Mouse (Mus musculus): ENCODE results near the gene Mthfr. TPM values are rescaled to one million over a fixed set of nuclear protein-coding genes. Genes with fewer than 3 reads are reported as not detected.
A peak's percentile ranks its signal among the peaks of the same experiment; 100 is the strongest.

Mthfr gene
- polyA plus RNA-seq, 1 experiment from 2014 or later, result 15.9 TPM

DNA sequence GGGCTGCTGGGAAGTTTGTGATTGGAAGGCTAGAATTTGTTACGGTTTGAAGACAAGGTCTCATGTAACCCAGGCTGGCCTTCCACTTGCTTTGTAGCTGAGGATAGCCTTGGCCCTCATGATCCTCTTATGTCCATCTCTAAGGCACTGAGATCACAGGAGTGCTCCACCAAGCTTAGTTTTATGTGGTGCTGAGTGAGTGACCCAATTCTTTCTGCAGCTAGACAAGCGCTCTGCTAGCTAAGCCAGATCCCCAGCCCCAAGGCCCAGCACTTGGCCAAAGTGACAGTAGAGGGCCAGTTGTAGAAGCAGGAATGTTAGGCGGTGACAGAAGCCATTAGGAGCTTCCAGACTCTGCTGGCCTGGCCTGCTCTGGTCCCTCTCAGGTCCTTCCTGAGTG is 65.3 kb downstream of the Mthfr start:
- H3K4me3 ChIP-seq, result no peak overlapping the region
- WGBS, result 87% methylated on average over 3 of the region's 3 CpGs
- no peak overlapping the region for H3K27ac ChIP-seq
- H3K9me3 ChIP-seq (replicated peaks), result no peaks in the 10 kb centered on the region
- no peak overlapping the region for H3K4me2 ChIP-seq
- peaks cover 20% of the 10 kb centered on the region for H3K4me1 ChIP-seq
- H3K36me3 ChIP-seq (ENCODE audit: poor library complexity, severe bottlenecking), result peaks cover 38% of the 10 kb centered on the region
- ATAC-seq, result no peak
- H3K9ac ChIP-seq, result no peak overlapping the region
- H3K27me3 ChIP-seq, result no peaks in the 10 kb centered on the region

DNA sequence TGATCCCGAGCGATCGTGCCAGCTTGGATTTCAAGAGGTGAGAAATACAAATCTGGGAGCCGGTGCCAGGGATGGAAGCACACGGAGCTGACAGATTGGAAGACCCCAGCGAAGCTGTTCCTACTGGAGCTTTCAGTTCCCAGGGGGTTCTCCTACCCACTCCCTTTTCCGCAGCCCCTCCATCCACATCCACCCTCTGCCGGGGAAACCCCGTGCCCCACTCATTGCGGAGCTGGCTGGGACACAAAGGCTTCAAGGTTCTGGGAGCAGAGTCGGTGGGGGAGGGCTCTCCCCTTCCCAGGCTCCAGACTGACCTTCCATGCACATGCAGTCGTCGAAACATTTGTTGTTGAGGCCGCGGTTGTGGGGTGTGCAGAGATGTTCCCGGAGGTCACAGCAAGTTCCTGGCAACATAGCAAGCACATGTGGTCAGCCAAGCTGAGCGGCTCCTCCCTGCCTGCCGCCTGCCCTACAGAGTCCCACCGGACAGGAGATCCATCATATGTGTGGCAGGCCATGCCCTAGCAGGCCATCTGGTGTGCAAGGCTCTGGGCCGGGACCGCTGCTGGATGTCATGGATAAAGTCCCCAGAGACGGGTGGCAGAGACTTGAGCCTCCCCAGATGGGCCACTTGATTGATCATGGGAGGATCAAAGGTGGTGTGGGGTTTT is 68.9 kb downstream of the Mthfr start:
- Histone ChIP-seq H3K4me1 (peaks cover 9% of the 10 kb centered on the region; the same call in 1 of the 2 replicates), H3K9me3 (replicated peaks) (no peaks in the 10 kb centered on the region), H3K27ac (peak overlapping the region; percentile 70), H3K36me3 (ENCODE audit: poor library complexity, severe bottlenecking) (peaks cover 35% of the 10 kb centered on the region), H3K4me2 (no peak overlapping the region), H3K27me3 (no peaks in the 10 kb centered on the region), H3K4me3 (no peak overlapping the region), H3K9ac (0 out of 2 replicates have a peak overlapping the region, but pooled peaks have one; percentile 27)
- 73% methylated on average over 22 of the region's 22 CpGs for WGBS
- peak; percentile 72 for ATAC-seq

GRCm38 (mm10) chr4:148108565-148109100 is 69.8 kb downstream of the Mthfr start:
- H3K9ac ChIP-seq, result 0 out of 2 replicates have a peak overlapping the region, but pooled peaks have one; percentile 30
- 73% methylated on average over 7 of the region's 7 CpGs for WGBS

More at GRCm38 (mm10) chr4:148108565-148109100, 69.8 kb downstream of the Mthfr start:
- 0 out of 2 replicates have a peak overlapping the region, but pooled peaks have one; percentile 70 for H3K27ac ChIP-seq
- peaks cover 9% of the 10 kb centered on the region; the same call in 1 of the 2 replicates for H3K4me1 ChIP-seq
- no peaks in the 10 kb centered on the region for H3K9me3 ChIP-seq (replicated peaks)
- H3K4me3 ChIP-seq, result no peak overlapping the region
- peaks cover 44% of the 10 kb centered on the region for H3K36me3 ChIP-seq (ENCODE audit: poor library complexity, severe bottlenecking)
- no peak overlapping the region for H3K4me2 ChIP-seq
- no peaks in the 10 kb centered on the region for H3K27me3 ChIP-seq
- ATAC-seq, result no peak

Other genes starting within 250 kb of the Mthfr start
- 4.6 and 4.7 TPM in 2 replicates for gene Zfp984, start 229.3 kb upstream of the Mthfr start, polyA plus RNA-seq (2015; fragmentation: Nextera tagmentation; extraction: Ambion mirVana)
- 6.6 and 8.0 TPM in 2 replicates for gene Zfp933, start 190.7 kb upstream of the Mthfr start, polyA plus RNA-seq (2015; fragmentation: Nextera tagmentation; extraction: Ambion mirVana)
- 60.4 and 62.3 TPM in 2 replicates for gene Miip, start 170.3 kb upstream of the Mthfr start, polyA plus RNA-seq (2015; fragmentation: Nextera tagmentation; extraction: Ambion mirVana)
- 14.8 and 15.8 TPM in 2 replicates for gene Fv1, start 170.1 kb upstream of the Mthfr start, polyA plus RNA-seq (2015; fragmentation: Nextera tagmentation; extraction: Ambion mirVana)
- gene Mfn2, start 134.4 kb upstream of the Mthfr start, polyA plus RNA-seq (2015; fragmentation: Nextera tagmentation; extraction: Ambion mirVana), result 52.4 and 61.8 TPM in 2 replicates
- 14.0 and 15.0 TPM in 2 replicates for gene Plod1, start 102.3 kb upstream of the Mthfr start, polyA plus RNA-seq (2015; fragmentation: Nextera tagmentation; extraction: Ambion mirVana)
- gene 2510039O18Rik, start 98.2 kb upstream of the Mthfr start, polyA plus RNA-seq (2015; fragmentation: Nextera tagmentation; extraction: Ambion mirVana), result 9.0 and 10.2 TPM in 2 replicates
- gene Nppb, start 53.3 kb upstream of the Mthfr start, polyA plus RNA-seq (2015; fragmentation: Nextera tagmentation; extraction: Ambion mirVana), result not detected in 2 replicates
- 0.79 and 2.4 TPM in 2 replicates for gene Nppa, start 38.4 kb upstream of the Mthfr start, polyA plus RNA-seq (2015; fragmentation: Nextera tagmentation; extraction: Ambion mirVana)
- 21.6 and 24.8 TPM in 2 replicates for gene Clcn6, start 256 bp upstream of the Mthfr start, polyA plus RNA-seq (2015; fragmentation: Nextera tagmentation; extraction: Ambion mirVana)
- gene Agtrap, start 49.0 kb downstream of the Mthfr start, polyA plus RNA-seq (2015; fragmentation: Nextera tagmentation; extraction: Ambion mirVana), result 6.9 and 8.3 TPM in 2 replicates
- 96.6 and 107 TPM in 2 replicates for gene Mad2l2, start 91.3 kb downstream of the Mthfr start, polyA plus RNA-seq (2015; fragmentation: Nextera tagmentation; extraction: Ambion mirVana)
- 11.7 and 12.5 TPM in 2 replicates for gene Draxin, start 91.6 kb downstream of the Mthfr start, polyA plus RNA-seq (2015; fragmentation: Nextera tagmentation; extraction: Ambion mirVana)
- gene Fbxo6, start 113.1 kb downstream of the Mthfr start, polyA plus RNA-seq (2015; fragmentation: Nextera tagmentation; extraction: Ambion mirVana), result 14.2 and 16.7 TPM in 2 replicates
- 62.4 and 71.9 TPM in 2 replicates for gene Fbxo44, start 121.4 kb downstream of the Mthfr start, polyA plus RNA-seq (2015; fragmentation: Nextera tagmentation; extraction: Ambion mirVana)
- gene Fbxo2, start 121.5 kb downstream of the Mthfr start, polyA plus RNA-seq (2015; fragmentation: Nextera tagmentation; extraction: Ambion mirVana), result 1.0 TPM in 2 replicates
- 6.3 and 6.5 TPM in 2 replicates for gene Disp3, start 248.9 kb downstream of the Mthfr start, polyA plus RNA-seq (2015; fragmentation: Nextera tagmentation; extraction: Ambion mirVana)